Mouse (Mus musculus): ENCODE measurements around the gene Fam210b. TPM values are rescaled to one million over a fixed set of nuclear protein-coding genes. Genes with fewer than 3 reads are reported as not detected.
"Not testable (repeated sequence)": the region's sequence is repeated elsewhere in the genome, so short reads cannot be mapped to it uniquely, and the experiment has no call there.

The Fam210b gene
- total RNA-seq (2021) = 10 to 100 TPM; 24.2 to 39.4 TPM
- long read RNA-seq, experiment 1, transcript Fam210b-201 (3 exons, 3,617 nt) = major isoform, 42 of 62 reads
- long read RNA-seq, experiment 1, partial matches to known transcripts = 1 of 62 reads
- long read RNA-seq, experiment 1, other reads (novel, unspliced or antisense) = 19 of 62 reads
- long read RNA-seq, experiment 2, transcript Fam210b-201 (3 exons, 3,617 nt) = major isoform, 7 of 9 reads
- long read RNA-seq, experiment 2, partial matches to known transcripts = 0 of 9 reads
- long read RNA-seq, experiment 2, other reads (novel, unspliced or antisense) = 2 of 9 reads

- DNase-seq = peak; percentile 98
Observed at GRCm38 (mm10) chr2:172345258-172345738, at the start of gene Fam210b. Gene Fam210b (plus strand): TSS chr2:172345565.

- no peak for DNase-seq
Observed at GRCm38 (mm10) chr2:172298083-172298482, 47.3 kb upstream of the Fam210b start.

GRCm38 (mm10) chr2:172298542-172298941 lies 46.8 kb upstream of the Fam210b start:
- DNase-seq = no peak

GRCm38 (mm10) chr2:172299126-172299921 lies 46.0 kb upstream of the Fam210b start:
- DNase-seq = no peak

- no peak for DNase-seq
Observed at GRCm38 (mm10) chr2:172302396-172302795, 43.0 kb upstream of the Fam210b start.

- no peak for DNase-seq
Observed at GRCm38 (mm10) chr2:172304118-172304708, 41.2 kb upstream of the Fam210b start.

- not testable (repeated sequence) for DNase-seq
Observed at GRCm38 (mm10) chr2:172305546-172305945, 39.8 kb upstream of the Fam210b start.

GRCm38 (mm10) chr2:172306544-172306943 lies 38.8 kb upstream of the Fam210b start:
- no peak for DNase-seq

- DNase-seq = peak; percentile 46
Observed at GRCm38 (mm10) chr2:172311731-172312130, 33.6 kb upstream of the Fam210b start.

- DNase-seq = peak; percentile 89
Observed at GRCm38 (mm10) chr2:172320878-172321277, 24.5 kb upstream of the Fam210b start.

GRCm38 (mm10) chr2:172328248-172328647 lies 17.1 kb upstream of the Fam210b start:
- no peak for DNase-seq

- DNase-seq = peak; percentile 84
Observed at GRCm38 (mm10) chr2:172329179-172329578, 16.2 kb upstream of the Fam210b start.

- no peak for DNase-seq
Observed at GRCm38 (mm10) chr2:172338206-172338942, 7.0 kb upstream of the Fam210b start.

GRCm38 (mm10) chr2:172340936-172341335 lies 4.4 kb upstream of the Fam210b start:
- no peak for DNase-seq

GRCm38 (mm10) chr2:172341606-172342005 lies 3.8 kb upstream of the Fam210b start:
- no peak for DNase-seq

- no peak for DNase-seq
Observed at GRCm38 (mm10) chr2:172343751-172344150, 1.6 kb upstream of the Fam210b start.

- no peak for DNase-seq
Observed at GRCm38 (mm10) chr2:172344669-172345068, 696 bp upstream of the Fam210b start.

- DNase-seq = peak; percentile 74
Observed at GRCm38 (mm10) chr2:172346034-172346929, 917 bp downstream of the Fam210b start.

- DNase-seq = peak; percentile 31
Observed at GRCm38 (mm10) chr2:172346933-172347611, 1.7 kb downstream of the Fam210b start.

- no peak for DNase-seq
Observed at GRCm38 (mm10) chr2:172348297-172348950, 3.1 kb downstream of the Fam210b start.

Data from adrenal gland, postnatal 10 days (tissue).